Mouse (Mus musculus): ENCODE data around the gene Pkdrej.

DNA sequence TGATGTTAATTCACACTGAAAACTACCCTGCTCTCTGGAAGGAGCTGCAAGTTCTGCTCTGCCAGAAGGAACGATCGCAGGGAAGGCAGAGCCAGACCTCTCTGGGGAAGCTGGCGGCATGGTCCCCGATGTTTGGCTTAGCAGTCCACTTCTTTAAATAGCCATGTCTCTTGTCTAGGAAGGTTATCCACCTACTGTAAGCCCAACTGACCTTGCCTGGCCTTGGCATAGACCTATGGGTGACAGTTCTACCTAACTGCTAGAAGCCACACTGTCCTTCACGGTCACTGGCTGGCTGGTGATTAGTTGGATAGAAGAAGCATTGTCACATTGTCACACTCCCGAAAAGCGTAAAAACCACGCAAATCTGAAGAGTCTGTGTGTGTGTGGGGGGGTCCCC lies 22.9 kb downstream of the Pkdrej start:
- TF ChIP-seq POLR2A (IDR thresholded peaks at IDR 0.05; ENCODE audit: low read depth, low read length), result no peak
- no peak for TF ChIP-seq CTCF (conservative IDR thresholded peaks at IDR 0.05; ENCODE audit: insufficient read depth, insufficient read length, low read depth, low read length)
